Mouse (Mus musculus) heart, postnatal 36 days (tissue): ENCODE data around the gene Ipmk. TPM values are rescaled to one million over a fixed set of nuclear protein-coding genes. Genes with fewer than 3 reads are reported as not detected.

Experiments used
- total RNA-seq, 2 experiments: library from RNA; stranded (reverse); gene quantifications; 2 replicates each; pipeline ENCODE4 v1.2.3; 2021

Gene Ipmk
- total RNA-seq, 2 experiments from 2014 or later, result 14.3 to 15.5 TPM

Other genes starting within 250 kb of the Ipmk start
- 10 to 100 TPM; 16.4 to 22.2 TPM for gene Bicc1, start 188.1 kb upstream of the Ipmk start, total RNA-seq
- 10 to 100 TPM; 59.6 to 70.2 TPM for gene Tfam, start 109.5 kb upstream of the Ipmk start, total RNA-seq
- 10 to 100 TPM; 48.0 to 50.6 TPM for gene Ube2d1, start 62.5 kb upstream of the Ipmk start, total RNA-seq
- 100 to 1,000 TPM; 313 to 328 TPM for gene Cisd1, start 2.8 kb upstream of the Ipmk start, total RNA-seq